Mouse (Mus musculus): Measurements from ENCODE around the gene Usp47. TPM values are rescaled to one million over a fixed set of nuclear protein-coding genes. Genes with fewer than 3 reads are reported as not detected.

The Usp47 gene
- polyA plus RNA-seq, 1 experiment from 2014 or later = 63.8 TPM

GRCm38 (mm10) chr7:112123612-112124011, 100.3 kb downstream of the Usp47 start:
- H3K4me2 ChIP-seq (ENCODE audit: low read depth, low read length) = no peak overlapping the region
- H3K27ac ChIP-seq (ENCODE audit: low read length) = no peak overlapping the region
- no peaks in the 10 kb centered on the region for H3K36me3 ChIP-seq (ENCODE audit: control insufficient read depth, insufficient read depth, low read length)
- no peaks in the 10 kb centered on the region for H3K27me3 ChIP-seq (ENCODE audit: control insufficient read depth, insufficient read depth, low read length)
- H3K4me1 ChIP-seq (ENCODE audit: control insufficient read depth, insufficient read depth, low read length) = no peaks in the 10 kb centered on the region
- no peak overlapping the region for H3K9ac ChIP-seq (ENCODE audit: low read length)
- H3K4me3 ChIP-seq (replicated peaks; ENCODE audit: low read length) = no peak overlapping the region
- H3K9me3 ChIP-seq (replicated peaks; ENCODE audit: control insufficient read depth, low read length) = no peaks in the 10 kb centered on the region
- 89% methylated on average over 5 of the region's 5 CpGs for WGBS
- no peak for ATAC-seq (ENCODE audit: insufficient read depth, low FRiP score)

- Histone ChIP-seq H3K36me3 (ENCODE audit: control insufficient read depth, insufficient read depth, low read length) (no peaks in the 10 kb centered on the region), H3K27ac (ENCODE audit: low read length) (no peak overlapping the region), H3K9me3 (replicated peaks; ENCODE audit: control insufficient read depth, low read length) (no peaks in the 10 kb centered on the region), H3K9ac (ENCODE audit: low read length) (no peak overlapping the region), H3K27me3 (ENCODE audit: control insufficient read depth, insufficient read depth, low read length) (no peaks in the 10 kb centered on the region), H3K4me3 (replicated peaks; ENCODE audit: low read length) (no peak overlapping the region), H3K4me1 (ENCODE audit: control insufficient read depth, insufficient read depth, low read length) (no peaks in the 10 kb centered on the region), H3K4me2 (ENCODE audit: low read depth, low read length) (no peak overlapping the region)
- no peak for ATAC-seq (ENCODE audit: insufficient read depth, low FRiP score)
- 86% methylated on average over 7 of the region's 7 CpGs for WGBS
Observed at GRCm38 (mm10) chr7:112125625-112126260, 102.4 kb downstream of the Usp47 start.

GRCm38 (mm10) chr7:112127085-112127637, 103.9 kb downstream of the Usp47 start:
- 48% methylated on average over 5 of the region's 5 CpGs for WGBS
- no peak for ATAC-seq (ENCODE audit: insufficient read depth, low FRiP score)
- Histone ChIP-seq H3K9ac (ENCODE audit: low read length) (no peak overlapping the region), H3K4me3 (replicated peaks; ENCODE audit: low read length) (no peak overlapping the region), H3K36me3 (ENCODE audit: control insufficient read depth, insufficient read depth, low read length) (no peaks in the 10 kb centered on the region), H3K4me1 (ENCODE audit: control insufficient read depth, insufficient read depth, low read length) (no peaks in the 10 kb centered on the region), H3K4me2 (ENCODE audit: low read depth, low read length) (no peak overlapping the region), H3K27ac (ENCODE audit: low read length) (no peak overlapping the region), H3K27me3 (ENCODE audit: control insufficient read depth, insufficient read depth, low read length) (no peaks in the 10 kb centered on the region), H3K9me3 (replicated peaks; ENCODE audit: control insufficient read depth, low read length) (no peaks in the 10 kb centered on the region)

GRCm38 (mm10) chr7:112127954-112128353, 104.7 kb downstream of the Usp47 start:
- Histone ChIP-seq H3K36me3 (ENCODE audit: control insufficient read depth, insufficient read depth, low read length) (no peaks in the 10 kb centered on the region), H3K4me3 (replicated peaks; ENCODE audit: low read length) (no peak overlapping the region), H3K4me1 (ENCODE audit: control insufficient read depth, insufficient read depth, low read length) (no peaks in the 10 kb centered on the region), H3K27ac (ENCODE audit: low read length) (no peak overlapping the region), H3K4me2 (ENCODE audit: low read depth, low read length) (no peak overlapping the region), H3K27me3 (ENCODE audit: control insufficient read depth, insufficient read depth, low read length) (no peaks in the 10 kb centered on the region), H3K9ac (ENCODE audit: low read length) (no peak overlapping the region), H3K9me3 (replicated peaks; ENCODE audit: control insufficient read depth, low read length) (no peaks in the 10 kb centered on the region)
- WGBS = 72% methylated on average over 4 of the region's 4 CpGs
- no peak for ATAC-seq (ENCODE audit: insufficient read depth, low FRiP score)

- no peaks in the 10 kb centered on the region for H3K4me1 ChIP-seq (ENCODE audit: control insufficient read depth, insufficient read depth, low read length)
- no peak overlapping the region for H3K4me3 ChIP-seq (replicated peaks; ENCODE audit: low read length)
- no peak for ATAC-seq (ENCODE audit: insufficient read depth, low FRiP score)
- no peaks in the 10 kb centered on the region for H3K36me3 ChIP-seq (ENCODE audit: control insufficient read depth, insufficient read depth, low read length)
- no peak overlapping the region for H3K27ac ChIP-seq (ENCODE audit: low read length)
- WGBS = 54% methylated on average over 4 of the region's 4 CpGs
- no peak overlapping the region for H3K4me2 ChIP-seq (ENCODE audit: low read depth, low read length)
- H3K9ac ChIP-seq (ENCODE audit: low read length) = no peak overlapping the region
- H3K9me3 ChIP-seq (replicated peaks; ENCODE audit: control insufficient read depth, low read length) = no peaks in the 10 kb centered on the region
- no peaks in the 10 kb centered on the region for H3K27me3 ChIP-seq (ENCODE audit: control insufficient read depth, insufficient read depth, low read length)
Observed at GRCm38 (mm10) chr7:112128810-112129209, 105.5 kb downstream of the Usp47 start.

GRCm38 (mm10) chr7:112129851-112130250, 106.5 kb downstream of the Usp47 start:
- no peaks in the 10 kb centered on the region for H3K36me3 ChIP-seq (ENCODE audit: control insufficient read depth, insufficient read depth, low read length)
- H3K4me2 ChIP-seq (ENCODE audit: low read depth, low read length) = no peak overlapping the region
- H3K4me3 ChIP-seq (replicated peaks; ENCODE audit: low read length) = no peak overlapping the region
- H3K4me1 ChIP-seq (ENCODE audit: control insufficient read depth, insufficient read depth, low read length) = no peaks in the 10 kb centered on the region
- no peaks in the 10 kb centered on the region for H3K27me3 ChIP-seq (ENCODE audit: control insufficient read depth, insufficient read depth, low read length)
- no peak overlapping the region for H3K9ac ChIP-seq (ENCODE audit: low read length)
- no peaks in the 10 kb centered on the region for H3K9me3 ChIP-seq (replicated peaks; ENCODE audit: control insufficient read depth, low read length)
- ATAC-seq (ENCODE audit: insufficient read depth, low FRiP score) = no peak
- no peak overlapping the region for H3K27ac ChIP-seq (ENCODE audit: low read length)
- 76% methylated on average over 6 of the region's 6 CpGs for WGBS

DNA sequence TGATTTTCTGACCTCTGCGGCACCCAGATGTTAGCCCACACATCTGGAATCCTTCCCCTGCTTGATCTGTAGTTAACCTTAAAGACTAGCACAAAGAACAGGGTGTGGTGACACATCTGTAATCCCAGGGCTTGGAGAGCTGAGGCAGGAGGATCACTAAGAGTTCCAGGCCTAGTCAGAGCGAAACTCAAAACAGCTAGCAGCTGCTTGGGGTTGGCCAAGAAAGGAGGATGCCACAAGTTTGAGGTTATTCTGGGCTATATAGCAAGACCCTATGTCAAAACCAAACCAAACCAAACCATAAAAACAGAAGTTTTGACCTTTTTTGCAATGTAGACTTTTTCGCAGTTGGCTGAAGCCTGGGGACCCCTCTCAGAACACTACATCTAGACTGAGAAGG, 107.4 kb downstream of the Usp47 start:
- no peaks in the 10 kb centered on the region for H3K9me3 ChIP-seq (replicated peaks; ENCODE audit: control insufficient read depth, low read length)
- ATAC-seq (ENCODE audit: insufficient read depth, low FRiP score) = no peak
- H3K4me3 ChIP-seq (replicated peaks; ENCODE audit: low read length) = no peak overlapping the region
- H3K4me2 ChIP-seq (ENCODE audit: low read depth, low read length) = no peak overlapping the region
- H3K4me1 ChIP-seq (ENCODE audit: control insufficient read depth, insufficient read depth, low read length) = no peaks in the 10 kb centered on the region
- H3K27me3 ChIP-seq (ENCODE audit: control insufficient read depth, insufficient read depth, low read length) = no peaks in the 10 kb centered on the region
- H3K9ac ChIP-seq (ENCODE audit: low read length) = no peak overlapping the region
- H3K36me3 ChIP-seq (ENCODE audit: control insufficient read depth, insufficient read depth, low read length) = no peaks in the 10 kb centered on the region
- H3K27ac ChIP-seq (ENCODE audit: low read length) = no peak overlapping the region
- 94% methylated on average over 3 of the region's 3 CpGs for WGBS

- Histone ChIP-seq H3K36me3 (ENCODE audit: control insufficient read depth, insufficient read depth, low read length) (no peaks in the 10 kb centered on the region), H3K4me2 (ENCODE audit: low read depth, low read length) (no peak overlapping the region), H3K27ac (ENCODE audit: low read length) (no peak overlapping the region), H3K4me1 (ENCODE audit: control insufficient read depth, insufficient read depth, low read length) (no peaks in the 10 kb centered on the region), H3K9me3 (replicated peaks; ENCODE audit: control insufficient read depth, low read length) (no peaks in the 10 kb centered on the region), H3K9ac (ENCODE audit: low read length) (0 out of 2 replicates have a peak overlapping the region, but pooled peaks have one; percentile 21), H3K4me3 (replicated peaks; ENCODE audit: low read length) (no peak overlapping the region), H3K27me3 (ENCODE audit: control insufficient read depth, insufficient read depth, low read length) (no peaks in the 10 kb centered on the region)
- 73% methylated on average over 6 of the region's 6 CpGs for WGBS
- ATAC-seq (ENCODE audit: insufficient read depth, low FRiP score) = no peak
Observed at GRCm38 (mm10) chr7:112132005-112132404, 108.7 kb downstream of the Usp47 start.

GRCm38 (mm10) chr7:112133277-112133676, 110.0 kb downstream of the Usp47 start:
- no peak overlapping the region for H3K4me2 ChIP-seq (ENCODE audit: low read depth, low read length)
- no peak for ATAC-seq (ENCODE audit: insufficient read depth, low FRiP score)
- no peaks in the 10 kb centered on the region for H3K36me3 ChIP-seq (ENCODE audit: control insufficient read depth, insufficient read depth, low read length)
- no peak overlapping the region for H3K4me3 ChIP-seq (replicated peaks; ENCODE audit: low read length)
- no peaks in the 10 kb centered on the region for H3K9me3 ChIP-seq (replicated peaks; ENCODE audit: control insufficient read depth, low read length)
- no peaks in the 10 kb centered on the region for H3K27me3 ChIP-seq (ENCODE audit: control insufficient read depth, insufficient read depth, low read length)
- whole genome bisulfite sequencing = 87% methylated on average over 5 of the region's 5 CpGs
- no peaks in the 10 kb centered on the region for H3K4me1 ChIP-seq (ENCODE audit: control insufficient read depth, insufficient read depth, low read length)
- H3K27ac ChIP-seq (ENCODE audit: low read length) = no peak overlapping the region
- H3K9ac ChIP-seq (ENCODE audit: low read length) = no peak overlapping the region

Measured in stomach, embryonic 16.5 days (tissue).